Mouse (Mus musculus) telencephalon, adult 2 months (tissue): ENCODE measurements around the gene Rpl3.

ENCODE experiments used
- DNase-seq: peaks from one replicate; pipeline ENCODE4 v3.0.0-alpha.2; 2011; ENCODE audit warnings: low read depth, low spot score

The Rpl3 gene

DNA sequence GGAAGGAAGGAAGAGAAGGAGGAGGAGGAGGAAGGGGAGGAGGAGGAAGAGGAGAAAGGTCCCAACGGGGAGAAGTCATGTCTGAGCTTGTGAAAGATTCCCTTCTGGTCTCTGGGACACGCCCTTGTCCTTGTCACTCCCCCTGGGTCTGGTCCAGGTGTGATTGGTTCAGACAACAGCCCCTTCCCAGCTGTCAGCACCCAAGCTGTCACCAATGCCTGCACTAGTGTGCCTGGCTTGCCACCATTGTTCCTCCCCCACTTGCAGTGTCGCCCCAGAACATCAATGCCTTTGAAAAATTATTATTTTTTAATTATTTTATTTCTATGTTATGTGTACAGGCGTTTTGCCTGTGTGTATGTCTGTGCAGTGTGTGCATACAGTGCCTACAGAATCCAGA lies 22.5 kb downstream of the Rpl3 start:
- no peak for DNase-seq

DNA sequence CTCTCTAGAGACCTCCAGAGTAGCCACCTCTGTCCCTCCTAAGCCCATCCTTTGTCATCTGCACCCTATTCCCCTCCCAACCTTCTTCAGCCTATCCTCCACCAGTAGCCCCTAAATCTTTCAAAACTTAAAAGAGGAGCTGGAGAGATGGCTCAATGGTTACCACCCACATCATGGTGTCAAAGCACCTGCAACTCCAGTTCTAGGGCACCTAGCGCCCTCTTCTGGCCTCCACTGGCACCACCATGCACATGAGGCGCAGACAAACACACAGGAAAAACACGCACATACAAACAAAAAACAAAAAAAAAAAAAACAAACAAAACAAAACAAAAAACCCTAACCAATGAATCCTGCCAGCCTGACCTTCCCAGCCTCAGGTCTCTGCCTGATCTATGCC lies 25.1 kb downstream of the Rpl3 start:
- no peak for DNase-seq

DNA sequence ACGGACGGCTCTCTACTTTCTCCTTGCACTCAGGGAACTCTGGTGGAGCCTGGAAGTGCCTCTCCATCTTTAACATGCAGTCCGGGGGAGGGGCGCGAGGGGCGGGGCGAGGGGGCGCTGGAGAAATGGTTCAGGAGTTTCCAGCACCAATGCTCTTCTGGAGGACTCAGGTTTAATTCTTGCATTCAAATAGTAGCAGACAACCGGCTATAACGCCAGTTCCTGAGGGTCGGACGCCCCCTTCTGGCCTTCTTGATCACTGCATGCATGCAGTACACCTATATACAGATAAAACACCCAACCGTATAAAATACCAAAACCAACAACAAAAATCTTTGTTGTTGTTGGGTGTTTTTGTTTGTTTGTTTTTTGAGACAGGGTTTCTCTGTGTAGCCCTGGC lies 26.3 kb downstream of the Rpl3 start:
- no peak for DNase-seq

DNA sequence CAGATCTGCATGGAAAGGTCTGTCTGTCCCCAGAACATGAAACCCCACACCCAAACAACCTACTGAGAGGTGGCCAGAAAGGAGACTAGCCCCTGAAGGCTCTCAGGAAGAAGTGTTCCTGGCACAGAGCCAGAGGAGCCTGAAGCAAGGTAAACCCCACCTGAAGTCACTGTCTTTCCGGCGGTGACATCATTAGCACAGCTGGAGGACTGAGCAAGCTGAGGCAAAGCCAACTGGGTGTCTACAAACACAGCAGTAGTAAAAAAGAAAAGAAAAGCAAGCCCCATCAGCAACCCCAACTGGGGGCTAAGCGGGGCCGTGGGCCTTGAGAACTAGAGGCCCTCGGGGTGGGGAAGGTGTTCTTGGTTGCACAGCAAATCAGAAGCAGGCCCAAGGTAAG lies 26.7 kb downstream of the Rpl3 start:
- no peak for DNase-seq

DNA sequence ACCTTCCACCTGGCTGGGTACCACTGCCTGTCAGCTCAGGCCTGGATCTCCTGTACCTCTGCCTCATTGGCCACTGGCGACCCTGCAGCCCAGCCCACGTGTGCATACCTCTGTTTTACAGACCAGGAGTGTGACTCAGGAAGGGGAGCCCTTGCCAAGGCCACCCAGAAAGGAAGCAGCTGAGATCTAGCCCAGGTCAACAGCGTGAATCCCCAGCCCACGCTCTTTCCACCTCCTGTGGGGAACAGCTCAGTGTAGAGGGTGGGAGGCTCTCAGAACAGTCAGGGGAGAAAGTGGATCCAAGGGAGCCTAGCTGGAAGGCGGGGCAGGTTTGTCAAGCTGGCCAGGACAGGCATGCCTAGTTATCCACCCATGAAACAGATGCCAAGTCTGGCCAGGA lies 28.8 kb downstream of the Rpl3 start:
- DNase-seq: no peak

DNA sequence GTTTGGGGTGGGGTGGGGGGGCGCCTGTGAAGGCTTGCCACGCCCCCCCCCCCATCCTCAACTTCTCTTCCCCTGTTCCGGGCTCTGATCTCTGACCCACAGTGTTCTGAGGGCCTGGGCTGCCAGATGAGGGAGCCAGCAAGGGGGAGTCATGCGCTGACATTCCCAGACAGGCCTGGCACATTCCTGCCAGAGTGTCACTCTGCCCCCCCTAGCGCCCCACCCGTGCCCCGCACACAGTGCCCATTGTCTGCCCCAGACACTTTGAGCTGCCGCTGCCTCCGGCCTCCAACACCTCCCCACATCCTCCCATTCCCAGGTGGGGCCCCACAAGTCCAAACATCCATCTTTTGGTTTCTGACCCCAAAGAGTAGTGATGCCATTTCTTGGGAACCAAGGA lies 29.3 kb downstream of the Rpl3 start:
- no peak for DNase-seq

DNA sequence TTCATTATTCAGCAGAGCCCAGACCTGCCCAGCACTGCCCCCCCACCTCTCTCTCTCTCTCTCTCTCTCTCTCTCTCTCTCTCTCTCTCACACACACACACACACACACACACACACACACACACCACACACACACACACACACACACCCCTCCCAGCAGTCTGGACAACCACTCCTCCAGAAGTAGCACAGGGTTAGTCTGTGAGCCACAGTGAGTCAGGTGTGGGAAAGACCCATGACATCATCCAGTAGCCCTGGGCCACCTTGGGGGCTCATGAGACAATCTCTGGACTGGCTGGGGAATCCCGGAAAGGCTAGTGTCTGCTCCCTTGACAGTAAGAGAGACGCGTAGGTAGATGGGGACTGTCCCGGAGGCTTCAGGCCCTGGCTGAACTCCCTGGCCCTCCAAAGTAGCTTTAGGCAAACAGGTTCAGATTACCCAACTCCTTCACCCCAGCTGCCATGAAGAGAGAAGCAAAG lies 30.6 kb downstream of the Rpl3 start:
- DNase-seq: no peak

DNA sequence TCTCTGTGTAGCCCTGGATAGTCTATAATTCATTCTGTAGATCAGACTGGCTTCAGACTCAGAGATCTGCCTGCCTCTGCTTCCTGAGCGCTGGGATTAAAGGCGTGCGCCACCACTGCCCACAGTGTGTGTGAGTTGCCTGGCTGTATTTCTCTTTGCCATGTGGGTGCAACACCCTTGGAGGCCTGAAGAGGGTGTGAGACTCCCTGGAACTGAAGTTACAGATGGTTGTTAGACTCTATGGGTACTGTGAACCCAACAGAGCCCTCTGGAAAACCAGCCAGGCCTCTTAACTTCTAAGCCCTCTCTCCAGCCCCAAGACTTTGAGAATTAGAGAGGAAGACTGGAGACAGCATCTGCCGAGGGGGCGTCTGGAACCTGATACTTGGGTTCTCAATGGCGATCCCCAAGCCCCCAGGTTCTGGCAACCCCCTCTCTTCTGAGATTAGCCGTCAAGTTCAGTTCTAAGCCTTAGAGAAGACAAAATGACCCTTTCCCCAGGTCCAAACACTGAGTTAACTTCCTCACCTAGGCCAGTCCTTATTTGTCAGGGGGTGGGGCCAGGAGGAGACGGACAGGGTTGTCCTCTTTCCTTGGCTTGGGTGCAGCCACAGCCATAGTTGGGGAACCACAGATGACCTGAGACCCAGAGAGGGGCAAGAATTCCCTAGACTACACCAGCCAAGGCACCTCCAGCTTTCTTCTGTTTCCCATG lies 31.2 kb downstream of the Rpl3 start:
- DNase-seq: no peak

DNA sequence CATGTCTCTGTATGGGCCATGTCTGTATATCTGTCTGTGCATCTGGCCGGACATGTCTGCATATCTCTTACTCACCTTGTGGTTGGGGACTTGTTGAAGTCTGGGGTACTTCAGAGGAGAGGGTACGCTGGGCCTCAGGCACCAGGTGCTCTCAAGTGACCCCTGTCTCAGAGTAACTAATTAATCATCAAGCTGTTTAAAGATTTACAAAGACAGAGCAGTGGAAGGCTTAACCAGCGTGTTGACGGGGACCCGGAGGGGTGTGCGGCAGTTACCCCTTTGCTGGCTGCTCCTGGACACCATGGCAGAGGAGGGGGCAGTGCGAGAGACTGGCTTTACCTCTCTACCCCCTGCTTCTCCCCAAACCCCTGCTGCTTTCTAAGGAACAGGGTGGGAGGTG lies 32.1 kb downstream of the Rpl3 start:
- no peak for DNase-seq

DNA sequence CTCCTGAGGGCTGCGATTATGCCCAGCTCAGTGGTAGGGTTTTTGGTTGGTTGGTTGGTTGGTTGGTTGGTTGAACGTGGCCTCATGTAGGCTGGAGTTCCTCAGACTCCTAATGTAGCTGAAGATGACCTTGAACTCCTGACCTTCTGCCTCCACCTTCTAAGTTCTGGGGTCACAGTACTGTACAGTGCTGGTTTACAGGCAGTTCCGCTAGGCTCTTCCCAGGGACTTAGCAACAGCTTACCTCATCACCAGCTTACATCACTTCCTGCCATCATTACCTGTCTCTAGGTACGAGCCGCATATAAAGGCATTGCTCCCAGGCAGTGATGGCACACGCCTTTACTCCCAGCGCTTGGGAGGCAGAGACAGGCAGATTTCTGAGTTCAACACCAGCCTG lies 33.5 kb downstream of the Rpl3 start:
- DNase-seq: no peak

DNA sequence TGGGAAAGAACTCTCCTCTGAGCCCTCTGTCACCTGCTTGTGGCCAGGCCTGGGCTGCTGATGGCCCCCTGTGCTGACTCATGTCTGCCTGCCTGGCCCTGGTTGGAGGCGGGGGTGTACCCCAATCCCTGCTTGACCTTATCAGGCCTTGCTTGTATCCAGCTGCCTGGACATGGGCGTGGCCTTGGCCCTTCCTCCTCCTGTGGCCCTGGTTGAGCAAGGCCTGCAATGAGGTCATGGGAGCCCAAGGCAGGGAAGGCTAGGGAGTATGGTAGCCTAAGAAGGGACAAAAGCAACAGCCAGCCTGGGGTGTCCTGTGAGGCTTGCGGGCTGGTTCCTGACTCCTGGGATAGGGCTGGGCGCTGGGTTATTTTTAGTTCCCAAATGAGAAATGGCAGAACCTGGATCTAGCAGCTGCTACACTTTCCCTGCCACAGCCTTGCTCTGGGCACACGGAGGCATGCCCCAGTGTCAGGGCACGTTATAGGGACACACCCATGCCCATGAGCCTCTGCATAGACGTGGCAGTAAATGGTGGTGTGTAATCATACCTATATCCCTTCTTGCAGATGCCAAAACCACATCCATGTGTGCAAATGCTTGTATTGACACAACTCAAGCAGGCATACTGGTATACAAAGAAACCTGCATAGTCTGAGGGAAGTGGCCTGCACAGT lies 37.5 kb downstream of the Rpl3 start:
- DNase-seq: no peak

DNA sequence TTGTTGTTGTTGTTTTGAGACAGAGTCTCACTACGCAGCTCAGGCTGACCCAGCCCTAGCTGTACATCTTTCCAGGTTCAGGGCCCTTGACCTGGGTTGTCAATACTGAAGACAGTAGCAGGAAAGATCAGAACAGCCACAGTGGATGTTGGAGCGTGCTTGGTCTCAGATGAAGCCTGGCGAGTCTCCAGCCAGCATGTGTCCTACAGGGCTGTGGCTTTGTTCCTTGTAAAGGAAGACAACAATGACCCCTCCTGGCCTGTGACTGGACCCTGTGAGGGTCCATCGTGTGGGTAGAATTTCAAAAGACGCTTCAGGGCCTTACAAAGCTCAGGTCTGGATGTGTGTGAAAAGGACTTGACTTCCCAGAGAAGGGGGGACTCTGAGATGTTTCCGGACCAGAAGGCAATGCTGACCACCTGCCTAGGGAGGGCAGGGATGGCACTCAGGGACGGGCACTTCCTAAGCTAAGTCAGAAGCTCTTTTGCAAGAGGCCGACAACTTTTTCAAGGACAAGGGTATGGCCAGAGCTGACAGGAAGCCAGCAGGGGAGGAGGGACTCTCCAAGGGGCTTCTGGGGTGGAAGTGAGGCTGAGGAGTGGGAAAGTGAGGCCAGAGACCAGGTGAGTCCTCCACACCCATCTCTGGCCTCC lies 38.2 kb downstream of the Rpl3 start:
- DNase-seq: no peak

DNA sequence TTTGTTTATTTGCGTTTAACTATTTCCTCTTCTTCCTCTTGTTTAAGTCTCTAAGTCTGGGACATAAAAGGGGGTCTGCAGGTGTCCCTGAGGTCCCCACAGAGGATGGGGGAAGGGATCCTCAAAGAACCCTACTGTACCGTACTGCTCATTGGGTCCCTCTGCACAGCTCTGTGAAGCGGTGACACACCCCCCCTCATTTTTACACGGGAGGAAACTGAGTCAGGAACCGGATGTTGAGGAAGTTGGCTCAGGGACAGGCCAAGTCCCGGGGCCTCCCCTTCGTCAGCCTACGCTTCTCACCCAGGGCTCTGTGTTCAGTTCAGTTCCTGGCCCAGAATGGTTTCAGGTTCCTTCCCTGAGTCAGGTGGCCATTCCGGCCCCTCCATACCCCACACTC lies 39.9 kb downstream of the Rpl3 start:
- DNase-seq: no peak

DNA sequence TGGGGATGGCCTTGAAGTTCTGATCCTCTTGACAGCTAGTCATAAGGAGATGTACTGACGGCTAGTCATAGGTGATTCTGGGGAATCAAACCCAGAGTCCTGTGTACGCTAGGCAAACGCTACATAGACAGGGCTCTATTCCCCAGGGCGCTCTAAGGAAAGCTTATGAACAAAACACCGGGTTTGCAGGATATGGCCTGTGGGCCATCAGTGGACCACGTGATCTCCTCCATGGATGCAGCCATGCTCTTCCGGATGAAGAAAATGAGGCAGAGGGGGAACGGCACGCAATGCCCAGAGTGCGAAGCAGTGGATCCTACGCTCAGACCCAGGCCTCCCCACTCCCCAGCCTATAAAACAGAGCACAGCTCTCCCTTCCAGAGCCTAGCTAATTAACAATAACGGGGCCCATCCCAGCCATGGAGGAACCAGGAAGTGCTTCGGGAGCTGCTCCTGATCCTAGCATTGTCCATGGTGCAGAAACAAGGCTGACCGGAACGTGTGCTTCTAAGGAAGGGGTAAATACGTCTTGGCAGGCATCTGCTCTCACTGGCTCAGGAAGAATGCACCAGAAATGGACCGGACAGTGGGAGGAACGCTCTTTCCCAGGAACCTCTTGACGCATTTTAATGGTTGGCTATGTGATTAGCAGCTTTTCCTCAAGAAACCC lies 40.4 kb downstream of the Rpl3 start:
- no peak for DNase-seq

DNA sequence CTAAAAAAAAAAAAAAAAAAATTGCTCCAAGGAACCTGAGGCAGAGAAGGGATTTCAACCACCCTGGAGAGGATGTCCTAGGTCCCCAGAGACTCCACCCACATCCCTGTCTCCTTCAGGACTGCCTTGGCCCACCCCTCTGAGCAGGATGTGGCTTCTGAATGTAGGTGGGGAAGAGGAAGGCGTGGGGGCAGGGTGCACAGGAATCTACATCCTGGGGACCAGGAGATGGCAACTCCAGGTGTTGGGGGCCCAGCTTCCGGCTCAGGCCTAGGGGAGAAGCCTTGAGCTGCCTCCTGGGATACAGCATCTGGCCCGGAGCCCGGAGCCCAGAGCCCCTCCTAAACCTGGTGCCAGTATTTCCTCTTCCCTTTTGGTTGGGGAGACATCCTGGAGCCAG lies 41.6 kb downstream of the Rpl3 start:
- no peak for DNase-seq

DNA sequence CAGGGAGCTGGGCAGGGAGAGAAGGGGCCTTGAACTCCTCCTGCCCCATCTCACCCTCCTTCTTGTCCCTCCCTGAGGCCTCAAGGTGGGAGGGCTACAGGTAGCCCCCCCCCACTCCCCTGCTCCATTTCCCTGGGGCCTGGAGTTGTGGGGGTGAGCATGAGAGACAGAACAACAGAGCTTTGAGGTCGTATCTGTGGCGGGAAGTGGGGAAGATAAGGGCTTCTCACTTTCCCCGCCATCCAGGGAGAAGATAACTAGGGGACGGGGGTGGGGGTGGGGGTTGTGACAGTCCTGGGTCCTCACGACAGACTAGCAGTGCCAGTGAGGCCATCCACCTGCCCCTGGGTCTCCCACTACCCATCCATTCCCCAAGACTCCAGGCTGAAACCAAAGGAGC lies 43.7 kb downstream of the Rpl3 start:
- no peak for DNase-seq

DNA sequence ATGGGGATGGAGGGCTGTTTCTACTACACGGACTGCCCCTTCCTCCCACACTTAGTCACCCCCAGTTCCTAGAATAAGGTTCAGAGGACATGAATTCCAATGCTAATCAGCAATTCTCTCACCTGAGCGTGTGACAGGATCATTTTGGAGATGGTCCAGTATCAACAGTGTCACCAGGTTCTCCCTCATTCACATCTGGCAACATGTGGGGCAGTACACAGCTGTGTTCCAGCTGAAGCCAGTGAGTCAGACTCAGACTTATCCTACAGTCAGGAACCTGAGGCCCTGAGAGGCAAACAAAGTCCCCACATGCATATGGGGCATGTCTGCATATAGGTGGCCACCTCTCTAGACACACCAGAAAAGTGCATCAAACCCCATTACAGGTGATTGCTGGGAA lies 44.4 kb downstream of the Rpl3 start:
- no peak for DNase-seq

DNA sequence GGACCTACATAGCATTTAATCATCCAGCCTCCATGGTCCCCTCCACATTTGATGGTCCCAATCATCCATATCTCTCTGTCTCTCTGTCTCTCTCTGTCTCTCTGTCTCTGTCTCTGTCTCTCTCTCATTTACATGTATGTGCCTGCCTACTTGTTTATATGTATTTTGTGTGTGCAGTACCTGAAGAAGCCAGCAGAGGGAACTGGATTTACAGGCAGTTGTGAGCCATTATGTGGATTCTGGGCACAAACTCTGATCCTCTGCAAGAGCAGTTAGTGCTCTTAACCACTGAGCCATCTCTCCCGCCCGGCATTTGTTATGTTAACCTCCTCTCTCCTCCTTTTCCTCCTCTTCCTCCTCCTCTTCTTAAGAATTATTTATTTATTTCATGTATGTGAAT lies 45.9 kb downstream of the Rpl3 start:
- DNase-seq: no peak

DNA sequence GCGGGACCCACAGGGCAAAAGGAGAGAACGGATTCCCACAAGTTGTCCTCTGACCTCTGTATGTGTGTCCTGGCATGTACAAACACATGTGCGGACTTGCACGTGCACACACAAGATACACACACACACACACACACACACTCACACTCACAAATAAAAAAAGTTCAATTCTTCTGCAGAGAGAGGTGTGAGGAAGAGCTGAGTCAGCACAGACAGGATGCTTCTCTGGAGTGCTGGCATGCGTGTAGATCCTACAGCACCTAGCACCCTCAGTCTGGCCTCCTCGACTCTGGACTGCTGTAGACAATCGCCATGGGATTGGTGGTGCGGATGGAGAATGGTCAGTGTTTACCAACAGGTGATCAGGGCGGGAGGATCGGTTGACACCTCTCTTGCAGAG lies 47.4 kb downstream of the Rpl3 start:
- no peak for DNase-seq

DNA sequence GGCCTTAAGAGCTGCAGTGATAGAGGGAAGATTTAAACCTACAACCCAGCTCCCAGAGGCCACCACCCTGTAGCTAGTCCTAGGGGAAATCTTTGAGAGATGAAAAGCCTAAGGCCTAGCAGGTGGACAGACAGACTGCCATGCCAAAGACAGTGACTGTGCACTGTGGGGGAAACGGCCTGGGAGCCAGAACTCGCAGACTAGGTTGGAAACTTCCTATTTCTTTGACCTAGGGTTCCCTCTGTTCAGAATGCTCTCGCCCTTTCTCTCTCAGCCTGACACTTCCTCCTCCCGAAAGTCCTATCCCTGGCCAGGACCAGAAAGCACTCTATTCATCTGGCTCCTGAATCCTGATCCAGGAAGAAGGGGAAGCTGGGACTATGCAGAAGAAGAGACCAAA lies 49.5 kb downstream of the Rpl3 start:
- no peak for DNase-seq

DNA sequence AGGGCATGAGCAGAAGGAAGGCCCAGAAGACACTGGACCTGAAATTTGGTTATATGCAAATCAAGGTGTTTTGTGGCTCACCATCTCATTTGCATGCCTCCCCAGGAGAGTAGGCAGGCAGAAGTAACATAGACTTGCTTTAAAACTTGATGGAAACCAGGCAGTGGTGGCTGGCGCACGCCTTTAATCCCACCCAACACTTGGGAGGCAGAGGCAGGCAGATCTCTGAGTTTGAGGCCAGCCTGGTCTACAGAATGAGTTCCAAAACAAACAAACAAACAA lies 53.6 kb downstream of the Rpl3 start:
- no peak for DNase-seq

DNA sequence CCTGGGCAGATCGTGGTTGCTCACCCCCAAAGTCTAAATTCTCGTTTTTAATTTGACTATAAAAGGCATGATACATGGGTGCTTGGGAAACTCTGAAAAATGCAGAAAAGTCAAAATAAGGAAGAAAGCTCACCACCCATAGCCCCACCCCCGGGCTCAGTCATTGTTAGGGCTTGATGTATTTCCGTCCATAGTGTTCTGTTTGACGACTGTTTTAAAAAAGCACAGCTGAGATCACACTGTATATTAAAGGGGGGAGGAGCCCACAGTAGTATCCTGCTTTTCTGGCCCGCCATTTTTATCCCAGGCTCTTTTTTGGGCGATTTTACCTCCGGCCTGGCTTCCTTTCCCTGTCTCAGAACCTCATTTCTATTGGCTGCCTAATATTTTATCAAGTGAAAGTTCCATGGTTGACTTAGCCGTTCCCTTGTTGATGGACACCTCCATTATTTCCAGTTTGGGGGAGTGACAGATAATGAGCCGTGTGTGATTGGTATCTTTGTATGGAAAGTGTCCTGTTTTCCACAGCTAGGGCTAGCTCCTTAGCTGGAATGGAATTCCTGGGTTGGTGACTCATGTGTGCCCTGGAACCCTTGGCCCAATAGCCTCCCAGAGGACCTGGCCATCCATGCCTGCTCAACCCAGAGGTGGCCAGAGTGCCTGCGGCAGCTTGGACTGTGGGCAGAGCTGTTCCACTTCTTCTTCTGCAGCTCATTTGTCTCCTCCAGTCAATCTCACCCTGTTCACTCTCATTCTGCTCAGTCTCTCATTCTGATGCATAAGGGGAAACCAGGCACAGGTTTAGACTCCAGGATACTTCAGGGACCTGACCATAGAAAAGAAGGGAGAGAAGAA lies 54.2 kb downstream of the Rpl3 start:
- DNase-seq: no peak
